Mouse (Mus musculus) heart, postnatal 0 days (tissue): Measurements from ENCODE around the gene Sept9.
A peak's percentile ranks its signal among the peaks of the same experiment; 100 is the strongest.

Experiments used
- CTCF ChIP-seq: IDR thresholded peaks from 2 replicates; pipeline ENCODE4 v1.5.1; 2016; ENCODE audit warnings: antibody characterized with exemption, control low read depth, low read depth
- EP300 ChIP-seq: IDR thresholded peaks from 2 replicates; pipeline ENCODE4 v1.6.1; 2016; ENCODE audit warnings: antibody characterized with exemption, low read depth

DNA sequence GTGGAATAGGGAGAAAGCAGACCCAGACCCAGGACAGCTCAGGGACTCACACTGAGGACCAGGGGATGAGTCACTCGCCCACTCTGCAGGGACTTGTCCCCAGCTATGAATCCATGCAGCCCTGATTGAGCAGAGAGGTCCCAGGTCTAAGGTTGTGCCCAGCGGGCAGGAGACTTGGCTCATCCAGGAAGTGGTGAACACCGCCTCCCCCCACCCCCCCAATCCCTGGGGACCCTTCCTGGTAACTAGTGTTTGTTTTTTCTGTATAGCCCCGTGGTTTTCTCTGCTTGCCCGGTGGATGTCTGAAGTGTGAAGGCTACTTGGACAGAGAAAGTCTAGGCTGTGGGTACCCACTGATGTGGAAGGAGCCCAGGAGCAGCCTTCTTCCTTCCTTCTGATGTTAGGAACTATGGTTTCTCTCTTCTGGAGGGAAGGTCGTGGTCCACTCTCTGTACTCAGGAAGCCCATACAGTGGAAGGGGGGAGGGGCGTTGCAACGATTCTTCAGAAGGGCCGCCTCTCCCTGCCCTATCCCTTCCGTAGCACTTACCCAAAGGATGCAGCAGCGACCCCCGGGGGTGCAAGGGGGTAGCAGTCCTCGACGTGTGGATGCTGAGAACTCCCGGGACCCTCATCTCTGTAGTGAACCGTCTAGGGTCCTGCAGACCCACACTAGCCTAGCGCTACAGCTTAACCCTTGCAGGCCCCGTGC, 66.0 kb downstream of the Sept9 start:
- TF ChIP-seq CTCF (peak; percentile 36), EP300 (no peak)
